ENCODE assay signal across 23 mouse cellular contexts in genomic region chr7:110949785-110950620, GRCm38 (mm10). TPM values are rescaled to one million over a fixed set of nuclear protein-coding genes. Genes with fewer than 3 reads are reported as not detected.
DNase-seq lines count a peak whose midpoint lies in the region; TF ChIP-seq lines count a peak whose summit lies in the region.
"Had no signal": no experiment of that assay in that cellular context is flagged by ENCODE, and none has a peak within 500 bp of the region (broad histone marks: within the 10 kb centered on the region; RNA-seq: fewer than 3 reads in every experiment).

No protein-coding gene starts in this region.

- DNase-seq in adrenal gland, postnatal 14 days, result peak; percentile 53
- no peak for DNase-seq in adrenal gland, postnatal 4 days (ENCODE audit: low spot score in 2 of 2)
- DNase-seq in heart, embryonic 10.5 days (ENCODE audit: low spot score), result no peak
- no peak for DNase-seq in heart, postnatal 25 days (ENCODE audit: low spot score)
- DNase-seq in lung, postnatal 10 days, result peak; percentile 74
- no peak for DNase-seq in lung, adult 2 months
- no peak for DNase-seq in frontal cortex, adult 2 months (ENCODE audit: extremely low spot score in 1 of 2, low spot score in 1 of 2)
- DNase-seq: cerebellum, adult 11 months; cerebellum, postnatal 14 days; kidney, postnatal 4 days; layer of hippocampus, adult 9-11 months; left cerebral cortex, postnatal 4 days; liver; spleen, adult 18-20 months; thymus, postnatal 36 days had no signal

- no peak for TF ChIP-seq POLR2A in lung, adult 2 months (IDR thresholded peaks at IDR 0.05; ENCODE audit: borderline replicate concordance, extremely low read depth, low read depth, low read length)

- H3K4me3 ChIP-seq in heart, embryonic 10.5 days, result no peak overlapping the region
- H3K4me3 ChIP-seq in lung, adult 2 months (replicated peaks; ENCODE audit: extremely low read depth, low read depth, low read length), result no peak overlapping the region
- H3K4me3 ChIP-seq: embryonic facial prominence, embryonic 13.5 days; forebrain, embryonic 15.5 days; heart, embryonic 13.5 days; left cerebral cortex, adult 2 months; midbrain, embryonic 13.5 days; neural tube, embryonic 13.5 days had no signal

- WGBS in heart, embryonic 10.5 days, result 69% methylated on average over 13 of the region's 13 CpGs
- 68% methylated on average over 13 of the region's 13 CpGs for WGBS in lung, adult 2 months

- H3K4me1 ChIP-seq in heart, embryonic 10.5 days, result peaks cover 45% of the 10 kb centered on the region
- H3K4me1 ChIP-seq in lung, adult 2 months (ENCODE audit: control insufficient read depth, insufficient read depth, low read length), result peaks cover 5% of the 10 kb centered on the region; the same call in 1 of the 2 replicates
- H3K4me1 ChIP-seq: embryonic facial prominence, embryonic 13.5 days; forebrain, embryonic 15.5 days; midbrain, embryonic 13.5 days; neural tube, embryonic 13.5 days had no signal

- no peaks in the 10 kb centered on the region for H3K9me3 ChIP-seq in heart, embryonic 10.5 days
- H3K9me3 ChIP-seq: embryonic facial prominence, embryonic 13.5 days; forebrain, embryonic 15.5 days; G1E; heart, embryonic 13.5 days; midbrain, embryonic 13.5 days; neural tube, embryonic 13.5 days had no signal

- intact Hi-C loops in heart, postnatal 25 days (cut with DNase I), result no loop called here

- H3K27me3 ChIP-seq in heart, embryonic 10.5 days (ENCODE audit: insufficient read depth, poor library complexity, severe bottlenecking), result no peaks in the 10 kb centered on the region
- H3K27me3 ChIP-seq: embryonic facial prominence, embryonic 13.5 days; forebrain, embryonic 15.5 days; heart, embryonic 13.5 days; midbrain, embryonic 13.5 days; neural tube, embryonic 13.5 days had no signal

- no peak for TF ChIP-seq CTCF in lung, adult 2 months (IDR thresholded peaks at IDR 0.05; ENCODE audit: insufficient read depth, low read length)

- H3K36me3 ChIP-seq in heart, embryonic 10.5 days, result no peaks in the 10 kb centered on the region
- H3K36me3 ChIP-seq: embryonic facial prominence, embryonic 13.5 days; forebrain, embryonic 15.5 days; G1E; heart, embryonic 13.5 days; midbrain, embryonic 13.5 days; neural tube, embryonic 13.5 days had no signal

- peak overlapping the region; percentile 70; the same call in 1 of the 2 replicates for H3K27ac ChIP-seq in heart, embryonic 10.5 days
- H3K27ac ChIP-seq: embryonic facial prominence, embryonic 13.5 days; forebrain, embryonic 15.5 days; heart, embryonic 13.5 days; left cerebral cortex, adult 2 months; macrophage; midbrain, embryonic 13.5 days; neural tube, embryonic 13.5 days had no signal

RNA-seq across cellular contexts. Expression of gene Mrvi1, which starts 32.3 kb away (rescaled TPM):
- 11.6 and 13.0 TPM in 2 replicates for total RNA-seq in adrenal gland, postnatal 14 days (2021)
- 10 to 100 TPM; 15.4 to 17.6 TPM for total RNA-seq in adrenal gland, postnatal 4 days (2021)
- 5.1 and 6.5 TPM in 2 replicates for polyA plus RNA-seq in heart, embryonic 10.5 days (2016; fragmentation: Nextera tagmentation; extraction: Ambion mirVana)
- 10 to 100 TPM; 10.6 to 16.1 TPM for total RNA-seq in heart, postnatal 25 days (2021)
- polyA plus RNA-seq in lung, adult 2 months (2012; rRNA removed), result 7.0 and 10.8 TPM in 2 replicates
- polyA plus RNA-seq in frontal cortex, adult 2 months (2012; rRNA removed), result 1.8 and 2.0 TPM in 2 replicates

Comparison
In these comparisons a context has a peak if more than half of its experiments do, and no peak if none do; other contexts are left out.
1. DNase-seq: peak in adrenal gland, postnatal 14 days (single experiment) and lung, postnatal 10 days (single experiment); none in adrenal gland, postnatal 4 days (0 of 2), heart, embryonic 10.5 days (single experiment), heart, postnatal 25 days (single experiment), lung, adult 2 months (single experiment) and frontal cortex, adult 2 months (0 of 2).